Mouse (Mus musculus) naive thymus-derived CD4-positive, alpha-beta T cell, adult 5 months (primary cell): ENCODE results near the gene Meiob. TPM values are rescaled to one million over a fixed set of nuclear protein-coding genes. Genes with fewer than 3 reads are reported as not detected.

ENCODE experiments used
- polyA plus RNA-seq: library from polyadenylated mRNA; unstranded; fragments of 100-300 nt; shearing (Covaris generic); gene quantifications from one replicate; pipeline ENCODE4 v1.2.1, GENCODE M21; 2017

The Meiob gene
- polyA plus RNA-seq = not detected

GRCm38 (mm10) chr17:24803952-24804951 is at the start of gene Meiob:
Meiob (plus strand) TSS chr17:24804289.

DNA sequence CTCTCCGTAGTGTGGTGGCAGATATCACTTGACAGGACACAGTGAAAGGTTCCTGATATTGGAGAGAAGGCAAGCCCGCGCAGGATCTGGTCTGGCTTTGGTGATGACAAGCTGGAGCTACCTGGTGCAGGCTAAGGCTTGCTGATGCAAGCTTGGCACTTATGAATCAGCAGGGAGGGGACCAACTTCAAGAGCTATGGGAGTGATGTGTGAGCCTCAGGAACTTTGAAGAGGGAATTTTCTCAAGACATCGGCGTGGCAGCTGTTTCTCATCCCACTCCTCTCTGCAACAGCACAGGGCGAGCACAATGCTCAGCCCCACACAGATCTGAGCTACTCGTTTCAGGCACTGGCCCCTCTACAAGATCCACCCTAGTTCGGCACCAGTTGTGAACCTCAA is 35.8 kb downstream of the Meiob start, which contains the start of gene Hagh:
Gene Hagh (plus strand): TSS at position 302 of the 400 bp plus-strand sequence.

GRCm38 (mm10) chr17:24850065-24850772 is 46.1 kb downstream of the Meiob start, which contains the start of gene Fahd1:
Fahd1 (minus strand) TSS chr17:24850364.

GRCm38 (mm10) chr17:24865776-24866175 is 61.7 kb downstream of the Meiob start, which contains the start of gene Igfals:
Igfals (plus strand) TSS chr17:24865997.

DNA sequence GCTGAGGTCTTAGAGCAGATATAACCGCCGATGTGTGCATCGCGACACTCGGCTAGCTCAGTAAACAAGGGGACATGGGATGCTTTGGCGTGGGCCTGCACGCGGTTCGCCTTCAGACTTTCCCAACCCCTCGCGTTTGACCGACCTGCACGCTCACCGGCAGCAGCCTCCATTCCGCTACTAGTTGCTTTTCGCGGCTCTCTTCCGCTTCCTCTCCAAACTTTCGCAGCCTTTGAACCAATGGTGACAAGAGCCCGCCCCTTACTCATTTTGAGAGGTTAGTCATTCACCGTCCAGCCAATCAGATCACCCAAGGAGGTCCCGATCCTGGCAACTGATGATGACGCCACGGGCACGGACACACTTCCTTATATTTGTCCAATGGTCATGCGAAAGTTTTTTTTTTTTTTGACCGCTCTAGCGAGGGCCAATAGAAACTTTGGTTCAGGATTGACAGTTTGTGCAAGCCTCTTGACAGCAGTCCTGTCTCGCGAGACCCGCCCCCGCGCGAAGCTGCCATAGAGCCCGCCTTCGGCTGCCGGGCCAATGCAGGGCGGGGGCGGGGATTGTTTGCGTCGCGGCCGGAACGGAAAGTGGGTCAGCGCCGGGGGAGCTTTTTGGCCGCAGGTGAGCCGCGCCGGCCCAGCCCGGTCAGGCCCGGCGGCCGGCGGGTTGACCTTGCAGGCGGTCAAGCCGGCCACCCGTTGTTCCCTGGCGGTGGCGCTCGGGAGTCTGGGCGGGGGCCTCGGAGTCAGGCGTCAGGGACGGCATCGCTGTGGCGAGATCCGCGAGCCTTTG is 82.2 kb downstream of the Meiob start, which contains the start of the genes Nubp2 and Spsb3:
Gene Nubp2 (minus strand): TSS at position 216 of the 798 bp plus-strand sequence.
Gene Spsb3 (plus strand): TSS at position 510 of the 798 bp plus-strand sequence.

Other genes starting within 250 kb of the Meiob start
- 44.1 TPM for gene Tsc2, start 171.7 kb upstream of the Meiob start, polyA plus RNA-seq
- 3.7 TPM for gene Nthl1, start 171.6 kb upstream of the Meiob start, polyA plus RNA-seq
- 0.20 TPM for gene Slc9a3r2, start 154.0 kb upstream of the Meiob start, polyA plus RNA-seq
- not detected for gene Npw, start 145.8 kb upstream of the Meiob start, polyA plus RNA-seq
- gene Zfp598, start 134.6 kb upstream of the Meiob start, polyA plus RNA-seq = 23.2 TPM
- not detected for gene Syngr3, start 114.3 kb upstream of the Meiob start, polyA plus RNA-seq
- gene Gfer, start 108.1 kb upstream of the Meiob start, polyA plus RNA-seq = 33.4 TPM
- gene Noxo1, start 108.1 kb upstream of the Meiob start, polyA plus RNA-seq = 1.3 TPM
- 53.1 TPM for gene Tbl3, start 96.6 kb upstream of the Meiob start, polyA plus RNA-seq
- not detected for gene Rnf151, start 86.2 kb upstream of the Meiob start, polyA plus RNA-seq
- 1,119 TPM for gene Rps2, start 86.2 kb upstream of the Meiob start, polyA plus RNA-seq
- 157 TPM for gene Ndufb10, start 79.8 kb upstream of the Meiob start, polyA plus RNA-seq
- not detected for gene Rpl3l, start 76.5 kb upstream of the Meiob start, polyA plus RNA-seq
- gene Msrb1, start 67.6 kb upstream of the Meiob start, polyA plus RNA-seq = 11.7 TPM
- gene Hs3st6, start 51.3 kb upstream of the Meiob start, polyA plus RNA-seq = not detected
- 52.8 TPM for gene Hagh, start 35.9 kb downstream of the Meiob start, polyA plus RNA-seq
- gene Fahd1, start 46.1 kb downstream of the Meiob start, polyA plus RNA-seq = 1.6 TPM
- not detected for gene Igfals, start 61.7 kb downstream of the Meiob start, polyA plus RNA-seq
- gene Nubp2, start 82.1 kb downstream of the Meiob start, polyA plus RNA-seq = 74.6 TPM
- 57.3 TPM for gene Spsb3, start 82.4 kb downstream of the Meiob start, polyA plus RNA-seq
- 37.6 TPM for gene Eme2, start 90.8 kb downstream of the Meiob start, polyA plus RNA-seq
- gene Mrps34, start 90.8 kb downstream of the Meiob start, polyA plus RNA-seq = 67.2 TPM
- gene Nme3, start 92.2 kb downstream of the Meiob start, polyA plus RNA-seq = 24.2 TPM
- gene Mapk8ip3, start 132.7 kb downstream of the Meiob start, polyA plus RNA-seq = 79.3 TPM
- 25.1 TPM for gene Jpt2, start 156.4 kb downstream of the Meiob start, polyA plus RNA-seq
- 13.5 TPM for gene Cramp1l, start 211.5 kb downstream of the Meiob start, polyA plus RNA-seq
- 16.4 TPM for gene Ift140, start 211.8 kb downstream of the Meiob start, polyA plus RNA-seq